Mouse (Mus musculus): ENCODE data around the gene Rnf167. TPM values are rescaled to one million over a fixed set of nuclear protein-coding genes. Genes with fewer than 3 reads are reported as not detected.

The Rnf167 gene
- polyA plus RNA-seq, 1 experiment from 2014 or later, result 101 TPM

- Histone ChIP-seq H3K4me1 (replicated peaks; ENCODE audit: control insufficient read depth, insufficient read depth, low read length) (peaks cover 12% of the 10 kb centered on the region), H3K27ac (ENCODE audit: low read depth) (no peak overlapping the region), H3K4me3 (ENCODE audit: low read depth, low read length) (no peak overlapping the region), H3K27me3 (replicated peaks; ENCODE audit: control insufficient read depth, insufficient read depth, low read length) (no peaks in the 10 kb centered on the region), H3K36me3 (ENCODE audit: control insufficient read depth, insufficient read depth, low read length) (peaks cover 24% of the 10 kb centered on the region), H3K4me2 (ENCODE audit: low read length) (no peak overlapping the region), H3K9me3 (ENCODE audit: control insufficient read depth, low read length) (no peaks in the 10 kb centered on the region), H3K9ac (ENCODE audit: low read length) (no peak overlapping the region)
- no peak for ATAC-seq (replicated peaks; ENCODE audit: low FRiP score, low TSS enrichment, low read depth)
- no peak for DNase-seq (ENCODE audit: low spot score)
- 89% methylated on average over 6 of the region's 6 CpGs for WGBS
These were observed 4.0 kb upstream of the Rnf167 start for GRCm38 (mm10) chr11:70643051-70643450.

GRCm38 (mm10) chr11:70644564-70645103 is 2.4 kb upstream of the Rnf167 start:
- no peak for DNase-seq (ENCODE audit: low spot score)

GRCm38 (mm10) chr11:70645461-70646258 is 1.4 kb upstream of the Rnf167 start:
- Histone ChIP-seq H3K9me3 (ENCODE audit: control insufficient read depth, low read length) (no peaks in the 10 kb centered on the region), H3K27ac (ENCODE audit: low read depth) (peak overlapping the region; percentile 74; the same call in 1 of the 2 replicates), H3K4me3 (ENCODE audit: low read depth, low read length) (peak overlapping the region; percentile 77), H3K27me3 (replicated peaks; ENCODE audit: control insufficient read depth, insufficient read depth, low read length) (no peaks in the 10 kb centered on the region), H3K4me1 (replicated peaks; ENCODE audit: control insufficient read depth, insufficient read depth, low read length) (peaks cover 30% of the 10 kb centered on the region), H3K4me2 (ENCODE audit: low read length) (peak overlapping the region; percentile 96), H3K36me3 (ENCODE audit: control insufficient read depth, insufficient read depth, low read length) (peaks cover 49% of the 10 kb centered on the region), H3K9ac (ENCODE audit: low read length) (peak overlapping the region; percentile 82)
- 90% methylated on average over 12 of the region's 12 CpGs for WGBS
- DNase-seq (ENCODE audit: low spot score) (no peak), ATAC-seq (replicated peaks; ENCODE audit: low FRiP score, low TSS enrichment, low read depth) (no peak)

More at GRCm38 (mm10) chr11:70644564-70645103, 2.4 kb upstream of the Rnf167 start:
- H3K36me3 ChIP-seq (ENCODE audit: control insufficient read depth, insufficient read depth, low read length), result peaks cover 39% of the 10 kb centered on the region
- no peak overlapping the region for H3K27ac ChIP-seq (ENCODE audit: low read depth)
- no peak overlapping the region for H3K4me2 ChIP-seq (ENCODE audit: low read length)
- no peak overlapping the region for H3K4me3 ChIP-seq (ENCODE audit: low read depth, low read length)
- H3K9ac ChIP-seq (ENCODE audit: low read length), result no peak overlapping the region
- no peaks in the 10 kb centered on the region for H3K27me3 ChIP-seq (replicated peaks; ENCODE audit: control insufficient read depth, insufficient read depth, low read length)
- no peak for ATAC-seq (replicated peaks; ENCODE audit: low FRiP score, low TSS enrichment, low read depth)
- WGBS, result 96% methylated on average over 8 of the region's 8 CpGs
- H3K4me1 ChIP-seq (replicated peaks; ENCODE audit: control insufficient read depth, insufficient read depth, low read length), result peaks cover 27% of the 10 kb centered on the region
- no peaks in the 10 kb centered on the region for H3K9me3 ChIP-seq (ENCODE audit: control insufficient read depth, low read length)

GRCm38 (mm10) chr11:70646259-70646555 is 828 bp upstream of the Rnf167 start:
- 31% methylated on average over 3 of the region's 3 CpGs for WGBS
- Histone ChIP-seq H3K27ac (ENCODE audit: low read depth) (peak overlapping the region; percentile 74), H3K36me3 (ENCODE audit: control insufficient read depth, insufficient read depth, low read length) (peaks cover 54% of the 10 kb centered on the region), H3K9me3 (ENCODE audit: control insufficient read depth, low read length) (no peaks in the 10 kb centered on the region), H3K27me3 (replicated peaks; ENCODE audit: control insufficient read depth, insufficient read depth, low read length) (no peaks in the 10 kb centered on the region), H3K9ac (ENCODE audit: low read length) (peak overlapping the region; percentile 82), H3K4me3 (ENCODE audit: low read depth, low read length) (peak overlapping the region; percentile 77), H3K4me2 (ENCODE audit: low read length) (peak overlapping the region; percentile 96), H3K4me1 (replicated peaks; ENCODE audit: control insufficient read depth, insufficient read depth, low read length) (peaks cover 36% of the 10 kb centered on the region)
- ATAC-seq (replicated peaks; ENCODE audit: low FRiP score, low TSS enrichment, low read depth), result no peak
- no peak for DNase-seq (ENCODE audit: low spot score)

GRCm38 (mm10) chr11:70647716-70648420 is 833 bp downstream of the Rnf167 start:
- DNase-seq (ENCODE audit: low spot score) (peak; percentile 72), ATAC-seq (replicated peaks; ENCODE audit: low FRiP score, low TSS enrichment, low read depth) (peak; percentile 25)
- peak overlapping the region; percentile 72 for H3K9ac ChIP-seq (ENCODE audit: low read length)
- H3K27me3 ChIP-seq (replicated peaks; ENCODE audit: control insufficient read depth, insufficient read depth, low read length), result no peaks in the 10 kb centered on the region
- peak overlapping the region; percentile 96 for H3K27ac ChIP-seq (ENCODE audit: low read depth)
- no peaks in the 10 kb centered on the region for H3K9me3 ChIP-seq (ENCODE audit: control insufficient read depth, low read length)
- peaks cover 51% of the 10 kb centered on the region for H3K4me1 ChIP-seq (replicated peaks; ENCODE audit: control insufficient read depth, insufficient read depth, low read length)
- H3K4me2 ChIP-seq (ENCODE audit: low read length), result peak overlapping the region; percentile 99
- H3K36me3 ChIP-seq (ENCODE audit: control insufficient read depth, insufficient read depth, low read length), result peaks cover 71% of the 10 kb centered on the region
- H3K4me3 ChIP-seq (ENCODE audit: low read depth, low read length), result peak overlapping the region; percentile 77
- WGBS, result 4% methylated on average over 28 of the region's 28 CpGs

GRCm38 (mm10) chr11:70648512-70648911 is 1.5 kb downstream of the Rnf167 start:
- H3K9me3 ChIP-seq (ENCODE audit: control insufficient read depth, low read length), result no peaks in the 10 kb centered on the region
- DNase-seq (ENCODE audit: low spot score) (no peak), ATAC-seq (replicated peaks; ENCODE audit: low FRiP score, low TSS enrichment, low read depth) (no peak)
- H3K27ac ChIP-seq (ENCODE audit: low read depth), result peak overlapping the region; percentile 96; the same call in 1 of the 2 replicates
- peak overlapping the region; percentile 77 for H3K4me3 ChIP-seq (ENCODE audit: low read depth, low read length)
- 72% methylated on average over 4 of the region's 4 CpGs for WGBS
- H3K4me1 ChIP-seq (replicated peaks; ENCODE audit: control insufficient read depth, insufficient read depth, low read length), result peaks cover 51% of the 10 kb centered on the region
- peaks cover 73% of the 10 kb centered on the region for H3K36me3 ChIP-seq (ENCODE audit: control insufficient read depth, insufficient read depth, low read length)
- H3K9ac ChIP-seq (ENCODE audit: low read length), result peak overlapping the region; percentile 72
- H3K4me2 ChIP-seq (ENCODE audit: low read length), result peak overlapping the region; percentile 99
- no peaks in the 10 kb centered on the region for H3K27me3 ChIP-seq (replicated peaks; ENCODE audit: control insufficient read depth, insufficient read depth, low read length)

- no peak overlapping the region; the same call in 1 of the 2 replicates for H3K4me3 ChIP-seq (ENCODE audit: low read depth, low read length)
- H3K27ac ChIP-seq (ENCODE audit: low read depth), result peak overlapping the region; percentile 18; the same call in 1 of the 2 replicates
- peaks cover 65% of the 10 kb centered on the region for H3K36me3 ChIP-seq (ENCODE audit: control insufficient read depth, insufficient read depth, low read length)
- H3K4me1 ChIP-seq (replicated peaks; ENCODE audit: control insufficient read depth, insufficient read depth, low read length), result peaks cover 51% of the 10 kb centered on the region
- no peaks in the 10 kb centered on the region for H3K27me3 ChIP-seq (replicated peaks; ENCODE audit: control insufficient read depth, insufficient read depth, low read length)
- peak overlapping the region; percentile 99 for H3K4me2 ChIP-seq (ENCODE audit: low read length)
- H3K9me3 ChIP-seq (ENCODE audit: control insufficient read depth, low read length), result no peaks in the 10 kb centered on the region
- H3K9ac ChIP-seq (ENCODE audit: low read length), result no peak overlapping the region; the same call in 1 of the 2 replicates
- 75% methylated on average over 8 of the region's 8 CpGs for WGBS
- DNase-seq (ENCODE audit: low spot score) (no peak), ATAC-seq (replicated peaks; ENCODE audit: low FRiP score, low TSS enrichment, low read depth) (no peak)
These were observed 2.2 kb downstream of the Rnf167 start for GRCm38 (mm10) chr11:70649185-70649734.

- Histone ChIP-seq H3K27me3 (replicated peaks; ENCODE audit: control insufficient read depth, insufficient read depth, low read length) (no peaks in the 10 kb centered on the region), H3K9me3 (ENCODE audit: control insufficient read depth, low read length) (no peaks in the 10 kb centered on the region), H3K4me3 (ENCODE audit: low read depth, low read length) (no peak overlapping the region), H3K36me3 (ENCODE audit: control insufficient read depth, insufficient read depth, low read length) (peaks cover 52% of the 10 kb centered on the region), H3K4me1 (replicated peaks; ENCODE audit: control insufficient read depth, insufficient read depth, low read length) (peaks cover 49% of the 10 kb centered on the region), H3K9ac (ENCODE audit: low read length) (0 out of 2 replicates have a peak overlapping the region, but pooled peaks have one; percentile 16), H3K27ac (ENCODE audit: low read depth) (peak overlapping the region; percentile 9; the same call in 1 of the 2 replicates), H3K4me2 (ENCODE audit: low read length) (peak overlapping the region; percentile 98)
- WGBS, result 78% methylated on average over 12 of the region's 12 CpGs
- no peak for DNase-seq (ENCODE audit: low spot score)
- no peak for ATAC-seq (replicated peaks; ENCODE audit: low FRiP score, low TSS enrichment, low read depth)
These were observed 3.5 kb downstream of the Rnf167 start for GRCm38 (mm10) chr11:70650322-70651175.
